Mouse (Mus musculus): ENCODE measurements around the gene Pde9a.
A peak's percentile ranks its signal among the peaks of the same experiment; 100 is the strongest.

Gene Pde9a

GRCm38 (mm10) chr17:31386766-31387275, 811 bp downstream of the Pde9a start:
- DNase-seq (ENCODE audit: low spot score in 2 of 2): no peak

- DNase-seq (ENCODE audit: low spot score in 2 of 2): peak in 1 of 2 experiments; percentile 27
These were observed 3.5 kb downstream of the Pde9a start for GRCm38 (mm10) chr17:31389432-31390050.

GRCm38 (mm10) chr17:31391462-31391861, 5.5 kb downstream of the Pde9a start:
- no peak for DNase-seq (ENCODE audit: low spot score in 2 of 2)

- no peak for DNase-seq (ENCODE audit: low spot score in 2 of 2)
These were observed 6.0 kb downstream of the Pde9a start for GRCm38 (mm10) chr17:31392041-31392440.

- DNase-seq (ENCODE audit: low spot score in 2 of 2): peak in 1 of 2 experiments; percentile 48
These were observed 7.8 kb downstream of the Pde9a start for GRCm38 (mm10) chr17:31393811-31394210.

- DNase-seq (ENCODE audit: low spot score in 2 of 2): no peak
These were observed 14.3 kb downstream of the Pde9a start for GRCm38 (mm10) chr17:31400294-31400693.

GRCm38 (mm10) chr17:31401160-31401559, 15.2 kb downstream of the Pde9a start:
- DNase-seq (ENCODE audit: low spot score in 2 of 2): no peak

- no peak for DNase-seq (ENCODE audit: low spot score in 2 of 2)
These were observed 16.7 kb downstream of the Pde9a start for GRCm38 (mm10) chr17:31402713-31403112.

- DNase-seq (ENCODE audit: low spot score in 2 of 2): no peak
These were observed 19.8 kb downstream of the Pde9a start for GRCm38 (mm10) chr17:31405694-31406227.

- no peak for DNase-seq (ENCODE audit: low spot score in 2 of 2)
These were observed 23.8 kb downstream of the Pde9a start for GRCm38 (mm10) chr17:31409741-31410350.

GRCm38 (mm10) chr17:31415258-31415657, 29.2 kb downstream of the Pde9a start:
- DNase-seq (ENCODE audit: low spot score in 2 of 2): no peak

GRCm38 (mm10) chr17:31418804-31419597, 33.0 kb downstream of the Pde9a start:
- peak in 1 of 2 experiments; percentile 47 for DNase-seq (ENCODE audit: low spot score in 2 of 2)

- DNase-seq (ENCODE audit: low spot score in 2 of 2): no peak
These were observed 33.6 kb downstream of the Pde9a start for GRCm38 (mm10) chr17:31419598-31419950.

- DNase-seq (ENCODE audit: low spot score in 2 of 2): no peak
These were observed 34.0 kb downstream of the Pde9a start for GRCm38 (mm10) chr17:31419995-31420394.

- no peak for DNase-seq (ENCODE audit: low spot score in 2 of 2)
These were observed 34.6 kb downstream of the Pde9a start for GRCm38 (mm10) chr17:31420658-31421057.

GRCm38 (mm10) chr17:31422381-31422780, 36.4 kb downstream of the Pde9a start:
- no peak for DNase-seq (ENCODE audit: low spot score in 2 of 2)

- DNase-seq (ENCODE audit: low spot score in 2 of 2): no peak
These were observed 37.0 kb downstream of the Pde9a start for GRCm38 (mm10) chr17:31423020-31423419.

GRCm38 (mm10) chr17:31424358-31424757, 38.3 kb downstream of the Pde9a start:
- no peak for DNase-seq (ENCODE audit: low spot score in 2 of 2)

GRCm38 (mm10) chr17:31424798-31425197, 38.8 kb downstream of the Pde9a start:
- no peak for DNase-seq (ENCODE audit: low spot score in 2 of 2)

GRCm38 (mm10) chr17:31425827-31426698, 40.1 kb downstream of the Pde9a start:
- DNase-seq (ENCODE audit: low spot score in 2 of 2): no peak

- DNase-seq (ENCODE audit: low spot score in 2 of 2): no peak
These were observed 43.4 kb downstream of the Pde9a start for GRCm38 (mm10) chr17:31429402-31429801.

All from cerebellum, postnatal 4 days (tissue).